Mouse (Mus musculus) forebrain, embryonic 15.5 days (tissue): ENCODE data around the gene Prl2a1. TPM values are rescaled to one million over a fixed set of nuclear protein-coding genes. Genes with fewer than 3 reads are reported as not detected.
"Not testable (repeated sequence)": the region's sequence is repeated elsewhere in the genome, so short reads cannot be mapped to it uniquely, and the experiment has no call there.

Experiments
- ATAC-seq: fragments of 200-750 bp; cut with Nextera tagmentation; replicated peaks from 2 replicates; pipeline ENCODE4 v1.8.0; 2017; ENCODE audit warnings: mild to moderate bottlenecking, moderate TSS enrichment, moderate library complexity
- H3K27ac ChIP-seq: fragments of 300-500 bp; sonication (generic); replicated peaks from 2 replicates; pipeline ENCODE4 v1.5.1; 2015; ENCODE audit warnings: mild to moderate bottlenecking, inconsistent platforms
- H3K27me3 ChIP-seq: fragments of 300-500 bp; sonication (generic); 2 replicates; pipeline ENCODE4 v1.6.1; 2015; ENCODE audit warnings: inconsistent platforms
- H3K36me3 ChIP-seq: fragments of 300-500 bp; sonication (generic); 2 replicates; pipeline ENCODE4 v1.6.1; 2015; ENCODE audit warnings: mild to moderate bottlenecking, inconsistent platforms
- H3K4me1 ChIP-seq: fragments of 300-500 bp; sonication (generic); 2 replicates; pipeline ENCODE4 v1.6.1; 2015; ENCODE audit warnings: inconsistent platforms
- H3K4me2 ChIP-seq: fragments of 300-500 bp; sonication (generic); replicated peaks from 2 replicates; pipeline ENCODE4 v1.6.1; 2015; ENCODE audit warnings: mild to moderate bottlenecking, inconsistent platforms
- H3K4me3 ChIP-seq: fragments of 300-500 bp; sonication (generic); 2 replicates; pipeline ENCODE4 v1.5.1; 2015; ENCODE audit warnings: mild to moderate bottlenecking, inconsistent platforms
- H3K9ac ChIP-seq: fragments of 300-500 bp; sonication (generic); replicated peaks from 2 replicates; pipeline ENCODE4 v1.6.1; 2015; ENCODE audit warnings: mild to moderate bottlenecking, inconsistent platforms
- H3K9me3 ChIP-seq: fragments of 300-500 bp; sonication (generic); 2 replicates; pipeline ENCODE4 v1.6.1; 2016; ENCODE audit warnings: inconsistent platforms
- WGBS: fragments of 180-500 bp; shearing (Covaris S2); methylation state at CpG from one replicate; pipeline ENCODE4 v1.1.7; 2015; ENCODE audit warnings: mixed read lengths; 5-methylcytosine and 5-hydroxymethylcytosine counted together
- polyA plus RNA-seq: library from polyadenylated mRNA; unstranded; fragments of >200 nt; fragmentation: Nextera tagmentation; extraction: Ambion mirVana; gene quantifications from 2 replicates; pipeline ENCODE4 v1.2.1, GENCODE M21; 2015

Gene Prl2a1
- not detected in 2 replicates for polyA plus RNA-seq

DNA sequence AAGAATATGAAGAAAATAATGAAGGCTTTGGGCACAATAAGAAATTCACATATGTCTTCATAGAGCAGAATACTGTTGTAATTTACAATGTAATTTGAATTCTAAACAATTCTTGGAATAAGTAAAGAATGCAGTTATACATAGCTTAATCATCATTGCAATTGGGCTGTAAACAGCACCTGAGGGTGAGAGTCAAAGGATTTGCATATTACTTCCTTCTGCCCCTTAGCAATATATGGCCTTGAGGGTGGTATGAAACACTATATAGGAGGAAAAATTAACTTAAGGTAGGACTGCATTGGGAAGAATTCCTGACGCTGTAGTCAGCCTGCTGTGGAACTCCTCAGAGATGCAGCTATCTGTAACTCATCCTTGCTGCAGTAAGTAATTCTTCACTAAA is at the start of gene Prl2a1:
Gene Prl2a1, plus strand, starts transcription at position 301 of the 400 bp plus-strand sequence.
- Histone ChIP-seq H3K9me3 (no peaks in the 10 kb centered on the region), H3K27ac (no peak within 1 kb of the TSS), H3K27me3 (no peaks in the 10 kb centered on the region), H3K36me3 (no peaks in the 10 kb centered on the region), H3K4me1 (no peaks in the 10 kb centered on the region), H3K4me3 (no peak within 1 kb of the TSS), H3K9ac (no peak within 1 kb of the TSS), H3K4me2 (no peak within 1 kb of the TSS)
- ATAC-seq: no peak
- 66% methylated on average over 1 of the region's 1 CpGs for WGBS

DNA sequence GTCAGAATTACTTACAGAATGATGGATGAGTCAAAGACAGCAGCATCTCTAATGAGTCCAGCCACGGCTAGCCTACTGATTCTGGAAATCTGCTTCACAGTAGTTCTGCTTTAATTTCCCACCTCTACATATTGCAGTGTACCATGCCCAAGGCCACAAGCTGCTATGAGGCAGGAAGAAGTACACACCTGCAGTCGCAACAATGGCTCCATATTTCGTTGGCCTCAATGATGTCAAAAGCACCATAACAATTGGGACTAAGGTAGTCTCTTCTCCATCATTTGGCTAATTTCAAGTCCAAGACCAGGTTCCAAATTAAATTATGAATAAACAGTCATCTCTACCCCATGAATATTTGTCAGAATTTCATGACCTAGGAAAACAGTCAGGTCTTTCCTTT is 20.8 kb upstream of the Prl2a1 start, which contains the start of gene Prl7c1:
Gene Prl7c1, minus strand, starts transcription at position 101 of the 400 bp plus-strand sequence.
- H3K9ac ChIP-seq, H3K4me1 ChIP-seq: not testable (repeated sequence)

DNA sequence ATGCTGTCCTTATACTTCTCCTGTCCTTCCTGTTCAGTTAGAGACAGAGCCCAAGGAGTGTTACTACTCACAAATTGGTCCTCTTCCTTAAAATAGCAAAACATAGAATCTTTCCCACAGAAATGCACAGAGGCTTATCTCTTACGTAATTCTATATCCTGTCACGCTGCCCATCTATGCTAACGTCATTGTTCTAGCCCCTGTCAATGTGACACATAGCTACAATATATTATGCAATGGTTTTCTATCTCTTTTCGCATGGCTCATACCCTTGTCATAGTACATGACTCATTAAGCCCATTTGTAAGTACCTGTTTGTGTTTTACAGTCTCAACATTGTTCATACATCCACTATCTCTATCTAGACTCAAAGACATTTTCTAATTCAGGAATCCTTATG is 2.2 kb upstream of the Prl2a1 start:
- H3K4me2 ChIP-seq: no peak overlapping the region
- H3K9ac ChIP-seq: no peak overlapping the region
- H3K36me3 ChIP-seq: no peaks in the 10 kb centered on the region
- H3K27me3 ChIP-seq: no peaks in the 10 kb centered on the region
- WGBS: 91% methylated on average over 4 of the region's 4 CpGs
- no peak overlapping the region for H3K4me3 ChIP-seq
- H3K4me1 ChIP-seq: no peaks in the 10 kb centered on the region
- H3K27ac ChIP-seq: no peak overlapping the region
- ATAC-seq: no peak
- no peaks in the 10 kb centered on the region for H3K9me3 ChIP-seq

More for the DNA sequence above, 20.8 kb upstream of the Prl2a1 start, which contains the start of gene Prl7c1:
- not testable (repeated sequence) for ATAC-seq, H3K9me3 ChIP-seq, H3K4me3 ChIP-seq, H3K4me2 ChIP-seq, H3K36me3 ChIP-seq, H3K27me3 ChIP-seq, H3K27ac ChIP-seq
- 87% methylated on average over 3 of the region's 3 CpGs for WGBS

DNA sequence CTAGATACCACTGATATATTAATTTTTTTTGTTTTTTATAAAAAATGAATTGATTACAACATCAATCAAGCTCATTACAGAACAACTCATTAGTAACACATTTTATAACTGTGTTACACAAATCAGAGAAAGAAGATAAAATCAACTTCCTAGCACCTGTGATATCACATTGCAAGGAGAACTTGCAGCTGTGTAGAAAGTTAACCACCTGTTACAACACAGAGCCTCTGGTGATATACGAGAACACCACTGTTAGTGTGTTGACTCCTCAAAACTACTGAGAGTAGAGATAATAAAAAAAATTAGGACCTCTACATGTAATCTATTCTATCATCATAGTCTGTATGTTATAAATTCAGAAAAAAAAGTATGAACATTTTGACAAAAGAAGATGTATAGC is 1.3 kb downstream of the Prl2a1 start:
- Histone ChIP-seq H3K9me3 (no peaks in the 10 kb centered on the region), H3K9ac (no peak overlapping the region), H3K27ac (no peak overlapping the region), H3K4me3 (no peak overlapping the region), H3K4me1 (no peaks in the 10 kb centered on the region), H3K36me3 (no peaks in the 10 kb centered on the region), H3K4me2 (no peak overlapping the region), H3K27me3 (no peaks in the 10 kb centered on the region)
- 86% methylated on average over 1 of the region's 1 CpGs for WGBS
- ATAC-seq: no peak

DNA sequence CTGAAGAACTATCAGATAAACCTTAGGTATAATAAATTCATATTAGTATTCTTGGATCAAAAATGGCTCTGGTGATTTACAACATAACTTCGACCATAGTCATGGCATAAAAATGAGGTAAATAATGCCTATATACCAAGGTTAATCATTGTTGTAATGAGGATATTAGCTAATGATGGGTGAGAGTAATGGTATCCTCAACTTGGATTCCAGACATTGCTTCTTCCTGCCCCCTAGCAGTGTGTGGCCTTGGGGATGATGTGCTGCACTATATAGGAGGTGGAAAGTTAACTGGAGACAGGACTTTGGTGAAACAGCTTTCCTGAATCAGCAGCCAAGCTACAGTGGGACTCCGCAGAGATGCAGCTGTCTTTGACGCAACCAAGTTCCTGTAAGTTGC is 47.6 kb downstream of the Prl2a1 start, which contains the start of gene Prl2c1:
Gene Prl2c1, plus strand, starts transcription at position 301 of the 400 bp plus-strand sequence.
- H3K9ac ChIP-seq: no peak within 1 kb of the TSS
- H3K27me3 ChIP-seq: no peaks in the 10 kb centered on the region
- no peaks in the 10 kb centered on the region for H3K4me1 ChIP-seq
- H3K27ac ChIP-seq: no peak within 1 kb of the TSS
- ATAC-seq: no peak
- no peak within 1 kb of the TSS for H3K4me2 ChIP-seq
- no peaks in the 10 kb centered on the region for H3K36me3 ChIP-seq
- H3K9me3 ChIP-seq: no peaks in the 10 kb centered on the region
- 95% methylated on average over 3 of the region's 3 CpGs for WGBS
- H3K4me3 ChIP-seq: no peak within 1 kb of the TSS

Other genes with a start within 250 kb of the Prl2a1 start
- gene Prl8a9, start 237.0 kb upstream of the Prl2a1 start, polyA plus RNA-seq: not detected in 2 replicates
- not detected in 2 replicates for gene Prl8a1, start 219.5 kb upstream of the Prl2a1 start, polyA plus RNA-seq
- gene Prl7b1, start 191.1 kb upstream of the Prl2a1 start, polyA plus RNA-seq: not detected in 2 replicates
- not detected in 2 replicates for gene Prl7a1, start 159.2 kb upstream of the Prl2a1 start, polyA plus RNA-seq
- gene Prl7a2, start 133.6 kb upstream of the Prl2a1 start, polyA plus RNA-seq: not detected in 2 replicates
- not detected in 2 replicates for gene Prl7d1, start 84.9 kb upstream of the Prl2a1 start, polyA plus RNA-seq
- not detected in 2 replicates for gene Prl7c1, start 20.9 kb upstream of the Prl2a1 start, polyA plus RNA-seq
- not detected in 2 replicates for gene Prl2c1, start 47.7 kb downstream of the Prl2a1 start, polyA plus RNA-seq
- not detected in 2 replicates for gene Prl4a1, start 214.6 kb downstream of the Prl2a1 start, polyA plus RNA-seq